Mouse (Mus musculus) right cerebral cortex, postnatal 25 days (tissue): Measurements from ENCODE around the gene Hoxa13.

Experiments
- DNase-seq: peaks from one replicate; pipeline ENCODE4 v3.0.0; 2022

The Hoxa13 gene

DNA sequence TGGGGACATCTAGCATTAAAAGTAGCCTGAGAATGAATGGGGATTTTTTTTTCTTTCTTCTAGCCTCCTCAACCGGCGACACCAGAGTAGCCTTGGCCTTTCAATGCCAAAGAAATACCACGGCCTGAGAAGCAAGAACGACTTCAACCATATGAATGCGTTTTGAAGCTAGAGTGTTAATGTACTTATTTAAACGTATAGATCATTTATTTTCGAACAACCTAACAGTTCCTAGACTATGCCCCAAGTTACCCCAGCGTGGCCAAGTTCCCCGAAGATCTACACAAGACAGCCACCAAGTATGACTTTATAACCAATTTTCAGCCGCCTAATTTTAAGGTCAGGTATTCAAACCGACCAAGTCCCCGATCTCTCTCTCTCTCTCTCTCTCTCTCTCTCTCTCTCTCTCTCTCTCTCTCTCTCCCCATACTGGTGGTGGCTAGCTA lies 39.8 kb downstream of the Hoxa13 start:
- DNase-seq = no peak

DNA sequence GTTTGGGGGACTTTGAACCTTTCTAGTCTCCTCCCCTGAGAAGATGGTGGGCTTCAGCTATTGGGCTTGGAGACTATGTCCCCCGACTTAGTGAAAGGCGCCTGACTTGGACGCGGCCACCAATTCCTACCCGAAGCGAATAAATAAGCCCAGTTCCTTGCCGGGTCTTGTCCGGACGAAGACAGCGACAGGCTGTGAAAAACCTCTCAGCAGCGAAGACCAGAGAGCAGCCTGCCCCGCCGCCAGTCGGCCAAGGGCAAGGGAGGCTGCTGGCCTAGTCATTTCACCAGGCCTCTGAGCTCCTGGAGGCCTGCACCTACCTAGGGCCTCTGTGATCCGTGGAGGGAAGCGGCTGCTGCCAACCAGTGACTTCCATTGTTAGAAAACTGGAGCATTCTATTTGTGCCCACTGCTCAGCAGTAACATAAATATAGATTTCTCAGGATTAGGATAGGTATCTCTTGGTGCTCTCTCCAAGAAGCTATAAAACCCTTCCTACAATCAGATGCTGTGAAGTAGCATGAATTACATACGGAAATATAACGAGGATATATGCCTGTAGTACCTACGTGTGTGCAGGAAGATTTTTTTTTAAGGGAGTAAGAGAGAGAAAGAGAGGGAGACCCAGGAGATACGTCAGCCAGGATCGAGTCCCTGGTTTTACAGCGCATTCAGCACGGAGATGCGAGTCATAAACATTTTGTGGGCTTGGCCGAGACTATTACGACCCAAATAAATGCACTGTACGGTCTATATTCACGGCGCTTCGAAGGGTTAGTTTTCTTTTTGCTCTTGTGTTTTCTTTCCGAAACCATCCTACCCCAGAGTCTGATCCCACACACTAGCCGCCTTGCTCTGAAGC lies 40.4 kb downstream of the Hoxa13 start:
- no peak for DNase-seq

DNA sequence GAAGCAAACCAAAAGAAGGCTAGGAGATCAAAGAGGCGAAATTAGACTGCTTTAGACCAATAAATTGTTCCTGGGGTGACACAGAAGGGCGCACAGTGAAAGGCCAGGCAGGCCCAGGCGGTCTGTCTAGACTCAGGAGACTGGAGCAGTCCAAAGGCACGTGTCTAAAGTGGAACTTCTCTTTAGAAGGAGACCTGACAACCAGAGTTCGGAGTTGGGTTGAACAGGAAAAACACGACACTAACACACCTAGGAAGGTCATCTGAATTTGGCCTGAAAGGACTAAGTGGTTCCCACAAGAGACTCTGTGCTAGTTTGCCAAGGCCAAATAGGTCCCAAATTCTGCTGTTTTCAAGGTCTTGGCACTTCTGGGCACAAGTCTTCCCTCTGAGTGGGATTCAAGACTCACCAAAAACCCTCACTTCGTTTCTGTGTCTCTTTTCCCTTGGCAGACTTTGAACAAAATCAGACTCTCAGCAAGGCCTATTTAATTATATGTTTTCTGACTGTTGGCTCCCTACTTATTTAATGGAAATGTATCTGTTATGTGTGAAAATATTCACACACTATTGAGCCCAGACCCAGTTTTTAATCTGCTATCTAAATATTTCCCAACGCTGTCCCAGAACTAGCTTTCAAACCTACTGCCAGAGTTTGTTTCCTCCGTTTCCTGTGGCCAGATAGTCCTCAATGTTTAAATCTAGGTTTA lies 41.3 kb downstream of the Hoxa13 start:
- no peak for DNase-seq

DNA sequence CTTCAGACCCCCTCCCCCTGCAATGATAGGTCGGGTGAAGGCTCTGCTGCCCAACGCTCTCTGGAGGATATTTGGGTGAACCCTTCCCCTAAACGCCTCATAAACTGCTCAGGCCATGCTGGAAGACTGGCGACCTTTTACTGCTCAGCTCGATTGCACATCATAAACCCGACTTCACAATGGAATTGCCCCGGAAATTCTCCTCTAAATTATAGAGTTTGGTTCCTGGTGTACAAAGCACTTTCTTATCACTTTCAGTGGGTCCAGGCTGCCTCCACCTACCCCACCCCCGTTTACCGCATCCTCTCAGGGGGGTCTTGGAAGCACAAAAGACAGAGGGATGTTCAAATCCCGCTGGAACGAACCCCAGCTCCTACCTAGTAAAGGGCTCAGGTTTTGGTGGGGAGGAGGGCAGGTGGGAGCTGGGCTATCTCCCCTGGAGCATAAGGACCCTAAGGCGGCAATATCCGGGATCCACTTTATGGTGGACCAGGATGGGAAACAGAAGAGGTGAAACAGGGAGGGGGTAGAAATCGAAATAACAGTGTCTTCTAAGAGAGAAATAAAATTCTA lies 42.0 kb downstream of the Hoxa13 start:
- DNase-seq = no peak

DNA sequence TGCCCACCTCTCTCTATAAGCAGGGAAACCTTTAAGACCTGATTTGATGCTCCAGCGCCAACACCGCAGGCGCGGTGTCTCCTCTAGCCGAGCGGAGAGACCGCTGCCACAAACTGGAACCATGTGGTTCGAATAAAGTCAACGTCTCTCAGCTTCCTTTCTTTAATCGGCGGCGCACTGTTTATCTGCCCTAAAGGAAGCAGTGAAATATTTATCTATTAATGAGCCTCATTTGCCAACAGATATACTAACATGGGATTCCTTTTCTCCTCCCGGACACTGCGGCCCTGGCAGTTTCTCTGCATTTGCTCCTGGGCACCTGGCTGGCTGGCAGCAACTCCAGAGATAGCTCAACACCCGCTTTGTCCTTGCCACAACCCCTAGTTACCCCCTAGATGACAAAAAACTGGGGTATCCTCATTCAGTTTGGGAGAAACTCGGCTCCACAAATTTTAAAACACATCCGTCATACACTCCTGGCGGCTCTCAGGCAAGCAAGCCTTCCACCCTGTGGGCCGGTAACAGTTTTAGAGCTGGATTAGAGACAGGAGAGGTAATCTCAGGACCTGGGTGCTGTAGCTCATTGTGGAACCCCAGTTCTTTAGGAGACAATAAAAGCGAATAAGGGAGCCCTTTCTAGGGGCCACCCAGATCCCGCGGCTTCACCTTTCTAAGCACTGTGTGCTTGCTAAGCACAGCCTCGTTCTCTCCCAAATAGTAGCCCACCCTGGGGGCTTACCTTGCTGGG lies 42.6 kb downstream of the Hoxa13 start:
- no peak for DNase-seq

DNA sequence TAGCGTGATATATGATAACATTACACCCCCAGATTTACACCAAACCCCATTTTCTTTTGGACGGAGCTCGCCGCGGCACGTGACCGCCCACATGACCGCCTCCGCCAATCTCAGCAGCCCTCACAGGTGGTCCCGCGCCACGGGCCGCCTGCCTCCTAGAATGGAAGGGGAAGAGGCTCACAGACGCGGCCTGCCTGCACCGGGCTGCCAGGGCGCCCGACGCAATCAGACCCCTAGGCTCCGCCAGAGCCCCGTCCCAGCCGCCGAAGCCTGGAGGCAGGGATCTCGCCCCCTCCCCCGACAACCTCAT lies 43.3 kb downstream of the Hoxa13 start:
- DNase-seq = no peak

DNA sequence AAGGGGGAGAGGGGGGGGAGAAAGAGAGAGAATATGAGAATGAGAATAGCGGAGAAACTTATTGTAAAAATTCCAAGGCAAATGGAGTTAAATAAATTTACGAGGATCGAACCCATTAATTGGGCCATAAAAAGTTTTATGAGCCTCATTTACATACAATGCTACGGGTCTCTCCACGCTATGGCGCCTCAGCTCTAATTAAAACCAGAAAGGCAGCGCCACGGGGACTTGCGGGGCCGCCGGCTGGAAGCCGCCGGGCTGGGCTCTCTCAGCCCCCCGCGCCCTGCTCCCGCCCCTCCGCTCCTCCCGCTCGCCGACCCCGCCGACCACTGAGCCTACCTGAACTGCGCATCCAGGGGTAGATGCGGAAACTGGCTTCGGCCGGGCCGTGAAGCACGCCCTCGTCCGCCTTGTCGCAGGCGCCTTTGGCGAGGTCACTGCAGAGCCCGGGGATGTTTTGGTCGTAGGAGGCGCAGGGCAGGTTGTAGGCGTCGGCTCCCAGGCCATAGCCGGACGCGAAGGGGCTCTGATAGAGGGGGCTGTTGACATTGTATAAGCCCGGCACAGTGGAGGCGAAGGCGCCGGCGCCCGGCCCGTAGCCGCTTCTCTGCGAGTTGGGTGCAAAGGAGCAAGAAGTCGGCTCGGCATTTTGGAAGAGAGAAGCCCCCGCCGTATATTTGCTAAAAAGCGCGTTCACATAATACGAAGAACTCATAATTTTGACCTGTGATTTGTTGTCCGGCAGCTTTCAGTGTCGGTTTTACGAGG lies 43.8 kb downstream of the Hoxa13 start:
- DNase-seq = no peak

DNA sequence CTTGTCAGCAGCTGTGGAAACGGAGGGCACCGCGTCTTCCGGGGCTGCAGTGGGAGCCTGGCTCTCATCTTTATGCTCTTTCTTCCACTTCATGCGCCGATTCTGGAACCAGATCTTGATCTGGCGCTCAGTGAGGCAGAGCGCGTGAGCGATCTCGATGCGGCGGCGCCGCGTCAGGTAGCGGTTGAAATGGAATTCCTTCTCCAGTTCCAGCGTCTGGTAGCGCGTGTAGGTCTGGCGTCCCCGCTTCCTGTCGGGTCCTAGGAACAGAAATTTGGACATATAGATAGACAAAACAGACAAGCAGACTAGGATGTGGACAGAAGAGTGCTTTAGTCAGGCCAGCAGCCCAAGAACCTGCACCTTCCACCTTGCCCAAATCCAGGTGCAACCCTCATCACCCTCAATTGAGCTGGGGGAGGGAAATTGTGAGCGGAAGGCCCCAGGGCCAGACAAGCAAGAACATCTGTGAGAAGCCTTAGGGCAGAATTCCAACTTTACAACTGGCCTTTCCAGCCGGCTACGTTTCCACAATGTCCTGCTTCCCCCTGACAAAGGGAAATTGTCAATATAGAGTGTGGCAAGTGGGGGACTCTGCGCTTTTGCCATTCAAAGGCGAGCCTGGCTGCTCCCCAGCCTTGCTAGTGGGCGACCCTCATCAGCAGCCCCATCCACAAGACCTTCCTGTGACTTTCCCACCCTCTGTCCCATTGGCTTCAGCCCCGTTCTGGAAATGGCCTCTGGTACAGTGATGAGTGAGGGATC lies 44.7 kb downstream of the Hoxa13 start:
- DNase-seq = no peak

DNA sequence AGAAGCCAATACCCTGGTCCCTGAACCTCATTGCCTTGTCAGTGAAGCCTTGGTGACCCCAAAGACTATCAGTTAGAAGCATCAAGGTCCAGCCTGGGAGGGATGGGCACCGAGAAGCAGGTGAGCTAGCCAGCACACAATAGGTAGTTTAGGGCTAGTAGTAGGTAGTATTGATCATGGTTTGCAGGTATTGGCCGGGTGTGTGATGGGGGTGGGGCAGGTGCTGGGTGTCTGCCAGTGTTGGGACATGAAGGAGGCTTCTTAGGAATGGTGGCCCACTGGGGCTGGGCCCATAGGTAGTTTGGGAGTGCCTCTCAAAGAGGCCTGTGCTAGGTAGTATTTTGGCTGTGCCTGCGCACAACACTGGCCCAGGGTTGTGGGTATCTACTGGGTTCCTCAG lies 45.6 kb downstream of the Hoxa13 start:
- DNase-seq = no peak

DNA sequence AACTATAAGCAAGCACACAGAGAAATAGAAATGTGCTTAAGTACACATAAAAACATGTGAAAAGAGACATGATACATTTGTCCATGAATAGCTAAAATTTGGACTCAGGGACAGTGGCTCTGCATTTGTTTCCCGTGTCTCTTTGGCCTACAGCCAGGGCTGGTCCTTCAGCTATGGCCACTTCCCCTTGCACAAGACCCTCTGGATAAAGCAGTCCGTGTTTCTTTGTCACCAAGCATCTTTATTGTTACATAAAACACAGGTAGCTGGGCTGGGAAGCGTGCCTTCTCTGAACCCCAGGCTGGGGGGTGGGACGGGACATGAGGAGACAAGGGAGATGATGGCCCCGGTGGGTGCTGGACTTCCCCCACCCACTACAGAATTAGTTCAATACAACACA lies 46.4 kb downstream of the Hoxa13 start:
- no peak for DNase-seq

DNA sequence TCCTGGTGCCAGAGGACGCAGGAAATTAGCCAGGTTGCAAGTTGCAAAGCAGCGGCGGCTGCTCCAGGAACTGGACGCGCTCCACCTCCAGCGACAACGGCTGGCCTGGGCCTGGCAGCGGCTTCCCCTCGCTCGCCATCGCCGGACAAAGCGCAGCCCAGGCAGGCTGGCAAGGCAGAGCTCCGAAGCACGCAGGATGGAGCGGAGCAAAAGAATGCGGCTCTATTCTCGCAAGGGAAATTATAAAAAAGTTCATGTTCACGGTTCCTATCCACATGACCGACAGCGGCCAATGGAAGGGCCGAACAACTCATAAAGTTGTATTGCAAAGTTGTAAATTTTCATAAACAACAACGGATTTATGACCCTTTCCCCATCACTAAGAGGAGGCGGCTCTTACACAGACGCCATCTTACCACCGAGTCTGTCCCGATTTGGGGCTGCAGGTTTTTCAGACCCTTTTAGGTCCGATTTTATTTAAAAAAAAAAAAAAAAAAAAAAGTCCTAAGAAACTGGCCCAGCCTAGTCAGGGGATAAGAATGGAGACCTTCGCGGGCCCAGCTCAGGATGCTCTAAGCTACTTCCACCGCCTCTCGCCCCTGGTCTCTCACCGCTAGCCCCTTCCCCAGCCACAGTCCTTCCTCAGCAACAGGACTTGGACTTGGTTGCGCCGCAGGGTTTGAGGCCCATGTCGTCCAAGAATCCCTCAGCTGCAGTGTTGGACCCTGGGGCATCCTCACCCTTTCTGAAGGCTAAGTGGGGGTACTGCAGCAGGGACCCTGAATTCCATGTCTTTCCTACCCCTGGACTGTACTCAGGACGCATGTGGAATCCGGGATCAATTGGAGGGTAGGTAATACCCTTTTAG lies 47.3 kb downstream of the Hoxa13 start, which contains the start of the genes Hoxa3 and Gm28308:
TSS of gene Hoxa3 (minus strand) at position 218 of the 868 bp plus-strand sequence.
TSS of gene Gm28308 (minus strand) at position 221 of the 868 bp plus-strand sequence.
- no peak for DNase-seq

DNA sequence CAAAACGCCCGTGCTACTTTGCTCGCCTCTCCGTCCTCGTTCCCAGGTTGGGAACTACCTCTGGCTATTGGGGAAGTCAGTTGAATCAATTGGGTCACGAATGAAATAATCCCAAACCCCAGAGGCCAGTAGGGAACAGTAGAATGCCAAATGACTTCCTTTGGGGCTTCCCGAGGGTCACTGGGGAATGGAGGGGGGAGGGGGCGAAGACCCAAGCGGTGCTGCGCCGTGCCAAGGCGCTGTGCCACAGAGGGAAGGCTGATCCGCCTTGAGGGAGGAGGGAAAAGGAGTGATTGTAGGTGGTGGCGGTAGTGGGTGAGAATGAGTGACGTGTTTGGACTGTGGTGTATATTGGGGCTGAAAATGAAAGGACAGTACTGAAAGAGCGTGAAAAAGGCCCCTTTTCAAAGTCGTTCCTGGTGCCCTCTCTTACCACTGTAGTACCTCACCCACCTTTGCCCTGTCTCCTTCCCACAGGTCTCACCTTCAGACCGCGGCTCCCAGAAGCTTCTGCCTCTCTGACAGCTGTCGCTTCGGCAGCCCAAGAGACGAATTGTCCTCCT lies 48.0 kb downstream of the Hoxa13 start:
- DNase-seq = no peak

DNA sequence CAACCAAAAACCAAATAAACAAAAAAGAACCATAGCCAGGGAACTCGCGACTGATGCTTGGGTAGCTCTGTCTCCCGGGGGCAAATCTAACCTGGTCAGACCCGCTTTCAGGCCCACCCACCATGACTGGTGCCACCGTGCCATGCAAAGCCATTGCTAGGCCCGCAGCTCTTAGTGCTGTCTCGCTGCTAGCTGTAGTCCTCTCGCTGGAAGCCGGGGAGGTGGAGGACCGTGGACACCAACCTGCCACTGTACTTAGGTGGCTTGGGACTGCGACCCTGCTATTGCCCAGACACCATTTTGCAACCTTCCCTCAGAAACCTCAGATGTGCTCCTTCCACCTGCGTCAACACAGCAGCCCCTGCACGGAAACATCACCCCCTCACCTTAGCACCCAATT lies 48.7 kb downstream of the Hoxa13 start:
- no peak for DNase-seq

DNA sequence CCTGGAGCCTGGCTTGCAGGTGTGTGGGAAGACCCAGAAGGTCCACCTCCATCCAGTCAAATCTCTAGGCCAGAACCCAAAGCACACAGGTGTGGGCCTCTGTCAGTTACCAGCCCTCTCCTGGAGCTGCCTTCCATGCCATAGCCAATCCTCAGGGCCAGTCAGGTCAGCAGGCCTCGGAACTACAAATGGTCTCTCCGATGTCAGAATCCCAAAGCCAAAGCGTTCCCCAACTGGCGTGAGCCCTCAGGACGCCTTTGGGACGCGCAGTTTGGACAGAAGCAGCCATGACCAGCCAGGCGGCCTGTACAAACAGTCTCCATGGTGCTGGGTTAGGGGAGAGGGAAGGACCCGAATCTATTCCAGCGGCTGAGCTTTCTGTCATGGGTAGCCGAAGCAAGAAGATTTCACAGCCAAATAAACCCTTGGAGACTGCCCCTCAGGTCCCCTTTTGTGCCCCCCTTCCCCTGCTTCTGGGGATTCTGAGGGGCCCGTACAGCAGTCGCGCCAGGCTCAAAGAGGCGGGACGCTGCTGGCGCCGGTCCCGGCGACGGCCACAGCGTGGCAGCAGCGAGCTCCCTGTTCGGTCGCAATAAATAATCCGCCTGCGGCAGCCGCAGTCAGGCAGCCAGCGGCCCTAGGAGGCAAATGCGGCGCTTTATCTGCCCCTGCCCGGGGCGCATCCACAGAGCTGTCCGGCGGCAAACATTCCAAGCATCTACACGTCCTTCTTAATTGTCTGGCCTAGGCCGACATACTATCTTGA lies 49.3 kb downstream of the Hoxa13 start:
- no peak for DNase-seq

DNA sequence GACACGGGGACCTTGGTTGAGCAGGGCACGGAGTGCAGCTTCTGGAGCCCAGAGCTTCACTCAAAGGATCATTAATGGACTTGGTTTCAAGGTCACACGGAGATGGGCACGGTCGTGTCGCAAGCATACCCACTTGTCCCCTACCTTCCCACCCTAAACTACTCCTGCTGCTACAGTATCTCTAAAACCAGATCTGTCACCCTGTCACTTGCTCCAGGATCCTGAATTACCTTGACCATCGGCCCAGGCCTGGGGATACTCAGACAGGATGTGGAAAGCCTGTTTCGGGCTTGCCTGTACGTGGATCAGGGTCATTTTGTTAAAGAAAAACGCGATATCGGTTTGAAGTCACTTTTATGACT lies 51.0 kb downstream of the Hoxa13 start:
- no peak for DNase-seq

DNA sequence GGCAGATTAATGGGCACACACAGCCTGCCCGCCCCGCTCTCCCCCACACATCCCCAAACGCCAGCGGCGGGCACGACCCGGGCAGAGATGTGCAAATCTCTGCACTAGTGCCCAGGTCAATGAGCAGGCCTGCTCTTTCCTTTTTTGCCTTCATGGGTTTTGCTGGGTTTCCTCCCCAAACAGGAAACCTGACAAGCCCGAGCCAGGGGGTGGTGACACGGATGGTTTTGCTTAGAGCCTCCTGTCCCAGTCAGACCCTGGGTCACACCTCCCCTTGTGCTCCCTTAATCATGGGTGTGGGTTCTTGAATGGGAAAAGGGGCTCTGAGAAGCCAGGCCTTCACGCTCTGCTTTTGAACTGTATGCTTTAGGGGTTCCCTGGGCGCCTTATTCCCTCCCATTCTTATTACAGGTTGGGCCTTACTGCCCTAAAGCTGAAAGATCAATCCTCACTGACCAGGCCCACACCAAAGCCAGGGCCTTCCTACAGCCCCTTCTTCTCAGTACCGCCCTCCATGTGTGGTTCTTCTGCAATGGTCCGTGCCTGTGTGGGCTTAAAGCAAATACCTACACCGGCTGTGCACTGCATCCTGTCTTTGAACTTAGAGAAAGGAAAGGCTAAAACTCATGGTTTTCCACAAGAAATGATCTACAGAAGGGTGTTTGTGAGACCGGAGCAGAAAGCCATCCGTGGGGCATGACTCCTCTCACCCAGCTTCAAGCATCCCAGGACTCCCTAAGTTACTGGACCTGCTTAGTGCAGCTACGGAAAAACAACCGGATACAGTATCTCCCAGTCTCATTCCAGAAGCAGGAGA lies 51.6 kb downstream of the Hoxa13 start:
- DNase-seq = no peak

DNA sequence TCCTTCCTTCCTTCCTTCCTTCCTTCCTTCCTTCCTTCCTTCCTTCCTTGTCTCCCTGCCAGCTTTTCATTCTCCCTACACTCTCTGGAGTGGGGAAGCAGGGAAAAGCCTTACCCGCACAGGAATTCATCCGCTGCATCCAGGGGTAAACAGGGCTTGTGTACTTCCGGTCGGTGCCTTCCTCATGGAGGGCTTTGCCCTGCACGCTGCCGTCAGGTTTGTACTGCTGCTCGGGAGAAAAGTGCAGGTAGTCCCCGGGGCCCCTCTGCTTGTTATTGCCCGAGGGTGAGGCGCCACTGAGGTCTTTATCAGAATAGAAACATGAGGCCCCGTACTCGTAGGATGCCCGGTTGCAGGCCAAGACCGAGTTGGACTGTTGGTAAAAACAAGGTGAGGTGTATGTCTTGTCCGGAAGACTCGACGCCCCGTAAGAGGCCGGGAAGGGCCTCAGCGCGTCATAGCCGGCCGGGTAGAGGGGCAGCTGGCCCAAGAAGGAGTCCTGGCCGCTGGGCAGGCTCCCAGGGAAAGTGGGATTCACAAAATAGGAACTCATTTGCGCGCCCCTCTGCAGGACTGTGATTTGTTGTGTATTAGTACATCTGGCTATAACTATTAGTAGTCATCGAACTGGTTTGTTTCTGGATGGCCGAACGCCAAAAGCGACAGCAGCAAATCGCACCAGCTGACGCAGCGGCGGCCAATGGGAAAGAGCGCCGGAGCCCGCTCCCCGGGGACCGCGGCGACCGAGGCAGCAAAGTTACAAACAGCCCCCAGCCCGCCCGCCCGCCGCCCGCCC lies 52.4 kb downstream of the Hoxa13 start, which contains the start of gene Hoxa6:
TSS of gene Hoxa6 (minus strand) at position 651 of the 796 bp plus-strand sequence.
- DNase-seq = no peak
